Mouse (Mus musculus) CD4-positive, CD25-positive, alpha-beta regulatory T cell (primary cell): ENCODE measurements around the gene Morc2a. TPM values are rescaled to one million over a fixed set of nuclear protein-coding genes. Genes with fewer than 3 reads are reported as not detected.

Experiments
- polyA plus RNA-seq: library from polyadenylated mRNA; unstranded; fragments of 100-300 nt; shearing (Covaris generic); gene quantifications from one replicate; pipeline ENCODE4 v1.2.1, GENCODE M21; 2017

Morc2a gene
- polyA plus RNA-seq = 29.2 TPM

GRCm38 (mm10) chr11:3648964-3649841 lies at the start of gene Morc2a:
TSS of gene Morc2a (plus strand) at chr11:3649191.

Other genes with a start within 250 kb of the Morc2a start
- gene Limk2, start 240.0 kb upstream of the Morc2a start, polyA plus RNA-seq = 102 TPM
- 23.6 TPM for gene Rnf185, start 196.8 kb upstream of the Morc2a start, polyA plus RNA-seq
- 0.26 TPM for gene Pla2g3, start 160.9 kb upstream of the Morc2a start, polyA plus RNA-seq
- not detected for gene Inpp5j, start 144.4 kb upstream of the Morc2a start, polyA plus RNA-seq
- gene Selenom, start 134.5 kb upstream of the Morc2a start, polyA plus RNA-seq = 2.5 TPM
- 0.63 TPM for gene Smtn, start 108.6 kb upstream of the Morc2a start, polyA plus RNA-seq
- gene Osbp2, start 214.7 kb downstream of the Morc2a start, polyA plus RNA-seq = 0.10 TPM
- not detected for gene 4921536K21Rik, start 245.9 kb downstream of the Morc2a start, polyA plus RNA-seq
- 0.22 TPM for gene Dusp18, start 246.0 kb downstream of the Morc2a start, polyA plus RNA-seq